Mouse (Mus musculus) cerebellum, adult 11 months (tissue): Measurements from ENCODE around the gene Atmin.

Experiments
- DNase-seq: peaks from one replicate; pipeline ENCODE4 v3.0.0; 2022

The Atmin gene

DNA sequence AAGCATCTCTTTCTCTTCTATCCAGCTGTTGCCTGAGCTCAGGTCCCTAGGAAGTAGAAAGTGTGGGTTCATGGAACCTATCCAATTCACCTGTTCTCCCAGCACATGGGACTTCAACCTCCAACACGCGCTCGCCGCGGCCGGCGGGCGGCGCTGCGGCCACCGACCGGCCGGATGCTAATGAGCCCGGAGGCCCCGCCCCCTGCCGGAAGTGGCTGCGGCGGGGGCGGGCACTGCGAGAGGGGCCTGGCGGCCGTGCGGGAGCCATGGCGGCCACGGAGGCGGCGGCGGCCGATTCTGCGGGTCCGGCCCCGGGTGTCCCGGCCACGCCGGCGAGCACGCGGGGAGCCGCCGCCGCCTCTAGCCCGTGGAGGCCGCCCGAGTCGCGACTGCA lies at the start of gene Atmin:
Gene Atmin (plus strand): TSS at position 233 of the 394 bp plus-strand sequence.
- DNase-seq = peak; percentile 87

DNA sequence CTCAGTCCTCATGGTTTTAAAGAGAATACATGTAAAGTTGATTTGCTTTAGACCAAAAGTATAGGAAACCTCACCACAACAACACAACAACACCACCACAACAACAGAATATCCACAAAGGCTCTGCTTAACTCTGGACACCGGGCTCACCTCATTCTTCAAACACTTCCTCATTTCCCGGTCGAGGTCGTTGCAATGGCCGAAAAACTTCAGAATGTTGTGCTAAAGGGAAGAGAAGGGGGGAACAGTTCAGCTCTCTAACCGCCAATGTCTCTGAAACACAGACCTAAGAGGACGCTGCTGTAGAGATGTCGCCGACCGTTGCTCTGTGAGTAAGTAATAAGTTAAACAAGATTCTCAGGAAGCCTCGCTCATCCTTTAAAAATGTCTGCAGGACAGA lies 49.3 kb upstream of the Atmin start:
- no peak for DNase-seq

DNA sequence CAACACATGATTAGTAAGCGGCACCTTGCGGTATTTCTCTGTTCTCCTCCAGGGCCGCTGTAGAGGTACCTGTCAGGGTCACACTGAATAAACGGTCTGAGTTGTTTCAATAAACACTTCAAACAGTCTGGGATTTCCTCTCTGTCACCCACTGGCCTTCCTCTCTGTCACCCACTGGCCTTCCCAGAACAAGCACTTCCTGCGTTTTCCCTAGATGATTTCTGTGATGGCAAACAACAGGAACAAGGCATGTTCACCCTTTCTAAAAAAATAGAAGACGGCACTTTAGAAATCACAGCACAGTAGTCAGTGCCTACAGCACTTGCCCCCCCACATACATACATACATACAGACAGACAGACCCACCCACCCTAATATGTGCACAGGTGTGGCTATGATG lies 47.7 kb upstream of the Atmin start:
- DNase-seq = no peak

DNA sequence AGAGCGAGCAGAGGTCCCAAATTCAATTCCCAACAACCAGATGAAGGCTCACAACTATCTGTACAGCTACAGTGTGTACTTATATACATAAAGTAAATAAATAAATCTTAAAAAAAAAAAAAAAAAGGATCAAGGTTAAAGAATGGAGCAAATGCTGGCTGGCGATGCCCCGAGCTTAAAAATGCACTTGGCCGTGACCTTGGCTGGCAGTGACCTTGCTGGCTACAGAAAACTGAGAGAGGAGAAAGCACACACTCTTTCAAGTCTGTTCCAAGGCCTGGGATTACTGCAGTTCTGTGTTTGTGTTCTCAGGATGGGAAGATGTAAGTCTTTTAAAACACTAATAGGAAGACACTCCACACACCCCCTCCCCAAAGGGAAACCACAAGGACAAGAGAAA lies 38.5 kb upstream of the Atmin start:
- no peak for DNase-seq

DNA sequence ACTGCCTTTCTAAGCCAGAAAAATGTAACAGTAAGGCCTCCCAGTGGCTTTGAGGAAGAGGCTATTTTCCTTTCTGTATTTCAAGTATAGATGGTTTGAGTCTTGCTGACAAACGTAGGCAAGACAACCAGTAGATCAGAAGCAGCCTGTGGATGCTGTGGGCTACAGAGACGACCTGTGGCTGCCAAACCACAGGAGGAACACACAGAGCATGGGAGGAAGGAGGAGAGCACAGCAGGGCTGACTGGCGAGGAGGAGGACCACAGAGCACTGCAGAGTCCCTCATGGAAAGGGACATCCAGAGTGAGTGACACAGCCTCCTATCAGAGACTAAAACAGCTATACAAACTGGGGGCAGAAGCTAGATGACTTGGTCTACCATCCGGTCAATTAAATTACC lies 37.9 kb upstream of the Atmin start:
- DNase-seq = no peak

DNA sequence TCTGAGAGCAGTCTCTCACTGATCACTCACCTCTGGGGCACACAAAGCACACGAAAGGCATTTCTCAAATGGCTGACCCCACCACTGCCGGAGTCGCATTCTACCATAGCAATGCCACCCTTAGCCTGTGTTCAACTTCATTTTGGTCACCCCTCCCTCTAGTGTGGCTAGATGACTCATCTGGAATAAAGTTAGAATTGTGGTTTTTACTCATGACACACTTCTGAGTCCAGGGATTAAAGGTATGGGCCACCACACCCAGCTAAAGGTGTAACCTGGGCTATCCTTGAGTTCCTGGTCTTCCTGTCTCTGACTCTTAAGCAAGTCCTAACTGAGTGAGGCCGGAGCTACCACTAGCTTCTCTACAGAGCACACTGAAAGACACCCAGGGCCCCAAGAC lies 37.4 kb upstream of the Atmin start:
- no peak for DNase-seq

DNA sequence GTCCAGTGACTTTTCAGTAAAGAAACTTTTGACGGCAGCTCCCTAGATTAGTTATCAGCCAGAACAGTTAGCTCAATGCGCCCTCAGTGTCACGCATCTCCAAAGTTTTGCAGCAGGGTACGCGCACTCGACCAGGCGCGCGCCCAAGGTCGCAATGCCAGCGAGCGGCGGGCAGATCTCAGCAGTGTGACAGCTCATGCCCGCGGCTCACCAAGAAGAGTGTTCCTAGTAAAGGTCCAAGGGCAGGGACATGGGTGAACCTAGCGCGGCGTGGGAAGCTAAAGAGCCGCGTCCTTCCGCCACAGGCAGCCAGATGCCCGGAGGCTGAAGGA lies 22.2 kb upstream of the Atmin start:
- no peak for DNase-seq

DNA sequence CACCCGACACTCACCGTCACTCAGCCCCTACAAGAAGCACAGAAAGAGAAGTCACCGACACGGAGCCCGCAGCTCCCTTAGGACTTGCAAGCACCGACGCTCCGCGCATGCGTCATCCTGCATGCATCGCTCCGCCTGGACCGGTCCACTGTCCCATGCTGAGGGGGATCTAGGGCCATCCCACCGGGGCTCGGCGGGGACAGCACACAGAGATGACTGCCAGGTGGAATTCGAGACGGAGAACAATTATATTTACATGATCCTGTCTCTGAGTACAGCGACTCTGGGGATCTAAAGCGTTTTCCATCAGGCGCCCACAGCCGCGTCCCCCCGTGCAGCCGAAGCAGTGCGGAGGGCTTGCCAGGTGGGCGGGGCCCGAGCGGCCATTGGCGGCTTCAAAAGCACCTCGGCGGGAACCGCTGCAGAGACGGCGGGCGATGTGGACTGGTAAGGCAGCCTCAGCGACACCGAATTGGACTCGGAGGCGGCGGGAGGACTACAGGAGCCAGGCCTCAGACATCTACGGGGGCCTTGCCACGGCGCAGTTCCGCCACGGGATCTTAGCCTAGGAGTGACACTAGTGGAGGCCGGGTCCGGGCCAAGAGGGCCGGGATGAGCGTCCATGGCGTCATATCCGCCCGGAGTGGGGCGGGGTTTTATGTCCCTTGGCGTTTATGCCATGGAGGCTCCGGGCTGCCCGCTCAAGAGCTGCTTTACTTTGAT lies 21.7 kb upstream of the Atmin start, which contains the start of the genes Cmc2 and Cenpn:
Gene Cmc2 (minus strand): TSS at position 119 of the 723 bp plus-strand sequence.
Gene Cenpn (plus strand): TSS at position 394 of the 723 bp plus-strand sequence.
- DNase-seq = peak; percentile 94

DNA sequence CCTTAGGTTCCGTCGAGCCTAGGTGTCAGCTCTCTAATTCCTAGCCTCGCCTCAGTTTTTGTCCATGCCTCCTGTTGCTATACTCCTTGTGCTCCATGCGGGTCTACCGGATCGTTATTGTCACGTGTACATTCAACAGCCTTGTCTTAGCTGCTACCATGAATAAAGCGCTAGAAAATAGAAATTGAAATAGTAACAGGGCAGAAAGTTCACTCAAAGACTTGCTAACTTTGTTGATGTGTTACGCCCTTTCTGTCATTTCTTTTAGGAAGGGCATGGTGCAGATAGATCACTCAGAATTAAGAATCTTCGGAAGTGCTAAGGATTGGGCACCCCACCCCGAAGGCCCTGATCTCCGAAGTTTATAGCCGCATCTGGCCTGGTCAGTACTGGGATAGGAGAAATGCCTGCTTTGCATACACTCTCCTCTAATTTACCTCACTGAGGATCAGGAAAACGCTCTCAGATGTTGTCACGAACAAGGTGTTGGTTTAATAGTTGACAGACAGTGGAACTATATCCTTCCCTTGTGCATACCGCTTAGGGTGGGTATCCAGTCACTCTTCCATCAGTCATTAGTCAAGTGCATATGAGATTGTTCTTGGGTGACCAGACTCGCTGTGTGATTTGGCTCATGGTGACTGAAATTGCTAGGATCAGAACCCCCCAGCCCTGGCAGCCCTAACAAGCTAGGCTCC lies 21.0 kb upstream of the Atmin start:
- no peak for DNase-seq

DNA sequence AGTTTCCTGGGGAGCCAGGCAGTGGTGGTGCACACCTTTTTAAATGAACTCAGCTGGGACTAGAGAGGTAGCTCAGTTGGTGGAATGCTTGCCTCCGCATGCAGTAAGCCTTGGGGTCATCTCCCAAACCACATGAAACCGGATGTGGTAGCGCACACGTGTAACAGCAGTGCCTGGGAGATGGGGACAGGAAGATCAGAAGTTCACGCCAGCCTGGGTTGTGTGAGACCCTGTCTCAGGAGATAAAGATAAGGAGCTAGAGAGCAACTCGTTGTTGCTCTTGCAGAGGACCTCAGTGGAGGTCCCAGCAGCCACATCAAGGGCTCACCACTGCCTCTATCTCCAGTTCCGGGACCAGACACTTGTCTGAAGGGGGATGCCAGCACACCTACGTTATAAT lies 19.7 kb upstream of the Atmin start:
- no peak for DNase-seq

DNA sequence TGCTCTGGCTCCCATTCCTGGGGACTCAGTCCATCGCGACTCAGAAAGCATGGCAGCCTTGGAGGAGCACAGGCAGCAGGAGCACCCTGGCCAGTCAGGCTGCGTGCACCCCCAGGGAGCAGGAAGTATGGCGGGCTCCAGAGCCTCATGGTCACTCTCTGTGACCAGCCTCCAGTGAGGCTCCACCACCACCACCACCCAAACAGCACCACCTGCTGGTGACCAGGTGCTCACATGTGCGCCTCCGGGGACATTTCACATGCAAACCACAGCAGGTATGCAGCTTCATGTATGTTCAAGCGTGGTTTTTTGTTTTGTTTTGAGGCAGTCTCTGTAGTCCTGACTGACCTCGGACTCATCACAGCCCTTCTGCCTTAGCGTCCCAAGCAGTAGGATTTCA lies 15.3 kb upstream of the Atmin start:
- no peak for DNase-seq

DNA sequence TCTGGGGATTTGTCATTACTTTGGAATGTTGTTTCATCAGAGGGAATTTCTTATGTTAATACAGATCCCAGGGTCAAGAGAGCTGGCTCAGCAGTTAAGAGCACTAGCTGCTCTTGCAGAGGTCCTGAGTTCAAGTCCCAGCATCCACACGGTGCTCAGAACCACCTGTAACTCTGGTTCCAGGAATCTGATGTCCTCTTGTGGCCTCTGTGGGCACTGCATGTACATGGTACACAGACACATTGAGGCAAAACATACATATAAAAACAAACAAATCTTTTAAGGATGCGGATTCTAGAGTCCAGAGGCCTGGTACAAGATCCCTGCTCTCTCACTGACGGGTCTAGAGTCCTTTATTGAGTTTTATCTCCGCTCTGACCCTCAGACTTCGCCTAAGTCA lies 14.6 kb upstream of the Atmin start:
- DNase-seq = no peak

DNA sequence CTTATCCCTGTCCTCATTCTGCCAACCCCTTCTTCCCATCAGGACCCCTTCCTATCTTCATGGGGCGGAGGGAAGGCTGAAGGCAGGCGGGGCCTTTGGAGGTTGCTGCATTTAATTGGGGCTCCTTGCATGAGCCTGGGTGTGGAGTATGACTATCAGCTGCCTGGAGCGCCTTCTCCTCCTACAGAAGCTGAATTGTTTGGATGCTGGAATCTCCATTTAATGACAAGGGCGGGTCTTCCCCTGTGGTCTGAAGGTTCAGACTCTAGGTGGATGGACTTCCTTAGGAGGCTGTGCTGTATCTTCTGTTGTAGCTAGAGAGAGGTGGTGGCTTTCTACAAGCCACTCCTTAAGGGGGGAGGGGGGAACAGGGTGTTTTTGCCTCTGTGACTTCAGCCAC lies 8.2 kb upstream of the Atmin start:
- DNase-seq = no peak

DNA sequence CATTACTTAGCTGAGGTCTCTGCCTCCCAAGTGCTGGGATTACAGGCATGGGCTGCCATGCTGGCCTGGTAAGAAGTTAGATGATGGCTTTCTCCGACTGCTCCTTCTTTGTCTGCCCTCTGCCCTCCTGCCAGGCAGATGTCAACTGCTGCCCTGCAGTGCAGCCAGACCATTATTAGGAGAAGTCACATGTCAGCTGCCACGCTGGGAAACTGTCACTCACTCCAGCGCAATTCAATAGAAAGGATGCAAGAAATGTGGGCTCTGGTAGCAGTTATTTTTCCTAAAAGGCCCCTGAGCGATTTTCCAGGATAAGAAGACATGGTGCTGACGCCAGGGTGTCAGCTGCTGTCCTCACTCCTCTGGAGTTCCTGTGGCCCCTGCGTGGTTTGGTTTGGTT lies 7.7 kb upstream of the Atmin start:
- no peak for DNase-seq

DNA sequence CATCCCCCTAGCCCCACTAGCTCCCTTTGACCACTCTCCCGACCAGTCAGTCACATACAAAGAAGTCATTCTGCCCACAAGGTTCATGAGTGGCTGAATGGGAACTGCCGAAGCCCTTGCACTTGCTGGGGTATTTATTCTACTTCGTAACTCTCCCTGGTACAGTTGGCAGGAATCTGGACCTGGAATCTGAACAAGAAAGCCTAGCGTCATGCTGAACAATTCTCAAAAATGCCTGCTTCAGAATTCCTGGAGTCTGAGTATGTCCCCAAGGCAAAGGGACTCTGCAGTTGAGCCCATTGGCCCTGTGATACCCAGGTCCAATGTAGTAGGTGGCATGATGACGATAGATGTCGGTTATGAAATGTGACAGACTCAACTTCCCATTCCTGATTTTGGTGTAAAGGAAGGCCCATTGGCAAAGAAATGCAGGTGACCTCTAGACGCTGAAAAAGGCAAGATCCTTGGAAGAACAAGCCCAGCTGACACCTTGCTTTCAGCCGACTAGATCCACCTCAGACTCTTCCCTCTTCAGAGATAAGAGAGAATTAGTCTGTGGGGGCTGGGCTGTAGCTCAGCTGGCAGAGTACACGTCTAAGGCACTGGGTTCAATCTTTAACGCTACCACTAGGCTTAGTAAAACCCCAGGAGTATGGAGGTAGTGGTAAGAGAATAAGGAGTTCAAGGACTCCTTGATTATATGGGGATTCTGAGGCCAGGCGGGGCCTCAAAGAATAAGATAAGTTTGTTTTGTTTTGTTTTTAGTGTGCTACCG lies 722 bp upstream of the Atmin start:
- no peak for DNase-seq

DNA sequence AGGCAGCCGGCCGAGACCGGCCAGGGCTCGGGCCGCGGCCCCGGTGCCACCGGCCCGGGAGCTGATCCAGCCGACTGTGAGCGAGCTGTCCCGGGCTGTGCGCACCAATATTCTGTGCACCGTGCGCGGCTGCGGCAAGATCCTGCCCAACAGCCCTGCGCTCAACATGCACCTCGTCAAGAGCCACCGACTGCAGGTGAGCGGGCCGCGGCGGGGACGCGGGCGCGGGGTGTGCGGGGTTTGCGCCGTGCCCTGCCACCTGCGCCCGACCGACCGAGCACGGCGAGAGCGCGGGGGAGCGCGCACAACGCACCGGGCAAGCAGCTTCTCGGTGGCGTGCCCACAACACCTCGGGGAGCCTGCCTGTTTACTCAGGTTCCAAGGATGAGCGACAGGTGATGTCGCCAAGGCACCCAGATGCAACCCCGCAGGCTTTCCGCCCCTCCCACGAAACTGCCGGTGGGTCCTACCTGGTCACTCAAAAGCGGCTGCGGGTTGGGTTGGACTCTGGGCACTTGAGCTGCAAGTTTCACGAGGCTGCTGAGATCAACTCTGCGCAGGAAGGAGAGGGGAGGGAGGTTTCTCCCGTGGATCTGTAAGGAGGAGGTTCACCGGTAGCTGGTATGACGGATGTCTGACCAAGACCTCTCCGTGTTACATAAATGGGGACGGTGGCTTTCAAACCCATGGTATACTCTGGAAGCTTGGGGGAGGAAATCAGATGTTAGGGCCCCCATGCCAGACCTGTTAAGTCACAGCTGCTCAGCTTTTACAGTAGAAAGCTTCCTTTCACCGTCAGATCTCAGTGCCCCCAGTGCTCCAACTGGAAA lies 577 bp downstream of the Atmin start:
- DNase-seq = peak; percentile 44

DNA sequence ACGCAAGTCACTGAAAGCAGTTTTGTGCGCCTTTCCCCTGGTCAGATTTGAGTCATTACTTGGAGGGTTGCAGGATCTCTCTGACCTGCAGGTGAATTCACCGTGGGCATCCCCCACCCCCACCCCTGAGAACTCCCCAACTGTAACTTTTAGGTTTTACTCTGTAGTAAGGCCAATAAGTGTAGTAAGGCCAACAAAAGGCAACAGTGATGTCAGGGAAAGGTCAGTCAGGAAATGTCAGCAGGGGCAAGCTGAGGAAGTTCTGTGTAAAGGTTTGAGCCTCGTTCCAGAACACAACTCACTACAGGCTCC lies 1.1 kb downstream of the Atmin start:
- DNase-seq = no peak

DNA sequence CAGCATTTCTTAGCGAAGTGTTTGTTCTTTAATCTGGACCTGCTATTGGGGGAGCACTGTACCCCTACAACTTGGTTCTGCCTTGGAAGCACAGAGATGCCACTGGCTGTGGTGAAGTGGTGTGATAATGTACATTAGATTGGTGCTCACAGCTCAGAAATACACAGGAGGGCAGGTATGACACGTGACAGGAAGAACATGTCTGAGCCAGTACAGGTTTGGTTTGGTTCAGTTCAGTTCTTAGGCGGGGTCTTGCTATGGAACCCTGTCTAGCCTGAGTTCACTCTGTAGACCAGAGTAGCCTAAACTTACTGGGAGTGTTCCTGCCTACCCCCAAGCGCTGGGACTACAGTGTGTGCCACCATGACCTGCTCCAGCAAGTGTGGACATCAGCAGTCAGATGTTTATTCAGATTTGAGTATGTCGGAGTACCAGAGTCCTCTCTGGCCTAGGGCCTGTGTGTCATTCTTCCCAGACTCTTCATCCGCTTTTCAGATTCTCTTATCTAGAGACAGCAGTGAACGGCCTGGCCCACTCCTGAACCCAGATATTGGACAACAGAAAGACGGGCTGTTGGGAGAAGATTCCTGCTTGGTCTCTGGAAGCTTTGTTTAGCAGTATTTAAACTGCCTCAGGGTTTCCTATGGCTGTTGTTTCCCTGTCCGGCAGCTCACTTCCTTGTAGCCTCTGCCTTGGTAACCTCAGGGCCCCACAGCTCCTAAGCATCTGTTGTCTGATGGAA lies 2.1 kb downstream of the Atmin start:
- no peak for DNase-seq

DNA sequence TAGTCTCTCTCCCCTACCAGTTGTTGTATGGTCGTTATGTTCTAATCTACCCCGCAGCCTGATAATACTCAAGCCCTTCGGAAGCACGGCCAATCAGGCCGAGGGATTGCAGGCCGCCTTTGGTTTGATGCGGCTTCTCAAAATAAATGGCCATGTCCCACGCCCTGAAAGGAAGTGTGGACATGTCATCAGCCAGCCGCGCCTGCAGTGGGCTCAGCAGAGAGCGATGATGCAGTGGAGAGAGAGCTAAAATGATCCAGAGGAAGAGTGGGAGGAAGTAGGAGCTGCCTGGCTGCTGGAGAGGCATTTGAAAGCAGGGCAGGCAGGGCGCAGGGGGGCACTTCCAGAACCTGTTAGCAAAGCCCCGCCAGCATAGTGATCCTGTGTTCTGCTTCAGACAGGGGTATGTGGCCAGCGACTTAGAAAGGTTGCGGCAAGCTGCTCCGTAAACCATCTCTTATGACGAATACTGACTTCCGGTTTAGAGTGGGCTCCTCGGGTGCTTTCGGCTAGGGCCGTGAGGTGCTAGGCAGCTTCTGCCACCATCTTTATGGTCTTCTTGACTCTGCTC lies 3.2 kb downstream of the Atmin start:
- DNase-seq = no peak

DNA sequence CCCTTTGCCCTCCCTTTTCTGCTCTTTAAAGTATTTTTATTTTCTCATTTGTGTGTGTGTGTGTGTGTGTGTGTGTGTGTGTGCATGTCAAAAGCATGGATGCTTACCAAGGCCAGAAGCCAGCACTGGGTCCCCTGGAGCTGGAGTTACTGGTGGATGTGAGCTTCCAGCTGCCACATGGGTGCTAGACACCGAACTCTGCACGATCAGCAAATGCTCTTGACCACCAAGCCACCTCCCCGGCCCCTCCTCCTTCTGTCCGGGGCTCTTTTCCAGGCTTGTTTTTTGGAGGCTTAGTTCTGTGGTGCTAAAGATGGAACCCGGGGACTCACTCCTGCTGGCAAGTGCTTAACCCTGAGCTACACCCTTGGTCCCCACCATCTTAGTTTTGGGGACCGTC lies 3.7 kb downstream of the Atmin start:
- no peak for DNase-seq

DNA sequence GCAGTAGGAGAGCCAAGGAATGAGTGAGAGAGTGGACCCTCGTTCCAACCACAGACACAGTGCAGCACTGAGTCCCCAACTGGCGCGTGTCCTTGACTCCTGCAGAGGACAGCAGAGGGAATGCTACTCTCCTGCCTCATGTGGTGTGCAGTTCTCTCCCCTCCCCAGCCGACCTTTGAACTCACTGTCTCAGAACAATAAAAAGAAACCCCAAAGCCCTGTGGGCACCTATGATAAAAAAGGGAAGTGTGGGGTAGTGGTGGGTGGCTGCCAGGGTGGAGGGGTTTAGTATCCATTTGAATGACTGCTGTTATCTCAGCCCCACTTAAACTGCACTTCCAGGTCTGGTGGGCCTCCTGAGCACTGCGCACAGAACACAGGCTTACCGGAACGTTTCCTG lies 4.4 kb downstream of the Atmin start:
- DNase-seq = no peak

DNA sequence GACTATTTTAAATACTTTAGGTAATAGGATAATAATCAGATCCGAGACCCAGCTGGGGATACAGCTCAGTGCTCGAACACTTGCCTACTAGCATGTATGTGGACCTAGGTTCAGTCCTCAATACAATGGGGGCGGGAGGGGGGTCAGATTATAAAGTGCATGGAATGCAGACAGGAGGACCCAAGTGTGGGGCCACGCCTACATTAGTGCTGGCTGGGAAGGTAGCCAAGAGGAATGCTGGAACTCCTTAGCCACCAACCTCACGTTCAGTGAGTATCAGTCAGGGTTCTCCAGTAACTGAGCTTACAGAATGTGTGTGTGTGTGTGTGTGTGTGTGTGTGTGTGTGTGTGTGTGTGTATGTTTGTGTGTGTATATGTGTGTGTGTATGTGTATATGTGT lies 8.2 kb downstream of the Atmin start:
- no peak for DNase-seq
